Mouse (Mus musculus): Measurements from ENCODE around the gene Phf7.

DNA sequence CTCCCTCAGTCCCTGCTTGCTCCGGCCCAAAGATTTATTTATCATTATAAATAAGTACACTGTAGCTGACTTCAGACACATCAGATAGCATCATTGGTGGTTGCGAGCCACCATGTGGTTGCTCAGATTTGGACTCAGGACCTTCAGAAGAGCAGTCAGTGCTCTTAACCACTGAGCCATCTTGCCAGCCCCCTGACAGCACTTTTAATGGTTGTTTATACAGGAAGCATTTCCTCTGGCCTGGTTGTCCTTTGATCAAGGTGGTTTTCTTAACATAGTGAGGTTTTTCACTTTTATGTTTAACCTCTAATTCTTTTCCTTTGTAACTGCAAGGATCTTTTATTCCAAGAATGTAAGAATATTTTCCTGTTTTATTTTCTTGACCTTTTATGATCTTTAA is 56.7 kb downstream of the Phf7 start:
- TF ChIP-seq CTCF (IDR thresholded peaks at IDR 0.05; ENCODE audit: extremely low read depth, insufficient read length, insufficient replicate concordance, low read depth, low read length): no peak
- no peak for TF ChIP-seq POLR2A (IDR thresholded peaks at IDR 0.05; ENCODE audit: low read depth, low read length)
